Mouse (Mus musculus) lung, postnatal 0 days (tissue): Measurements from ENCODE around the gene Arhgap8.

ENCODE experiments used
- CTCF ChIP-seq: IDR thresholded peaks from 2 replicates; pipeline ENCODE4 v1.5.1; 2016; ENCODE audit warnings: antibody characterized with exemption, mild to moderate bottlenecking
- EP300 ChIP-seq: IDR thresholded peaks from 2 replicates; pipeline ENCODE4 v1.6.1; 2016; ENCODE audit warnings: antibody characterized with exemption, mild to moderate bottlenecking, control low read depth

- TF ChIP-seq CTCF (no peak), EP300 (no peak)
Observed at GRCm38 (mm10) chr15:84705351-84705901, 14.4 kb upstream of the Arhgap8 start.
